Mouse (Mus musculus) CD4-positive, CD25-positive, alpha-beta regulatory T cell, adult 4 months (primary cell): ENCODE results near the gene Clcn5. TPM values are rescaled to one million over a fixed set of nuclear protein-coding genes. Genes with fewer than 3 reads are reported as not detected.

ENCODE experiments used
- ATAC-seq: one replicate; pipeline ENCODE4 v1.8.0; 2017
- polyA plus RNA-seq, 2 experiments: library from polyadenylated mRNA; unstranded; fragments of 100-300 nt; shearing (Covaris generic); gene quantifications; one replicate each; pipeline ENCODE4 v1.2.1; 2017

Clcn5 gene
- polyA plus RNA-seq, 2 experiments from 2014 or later = 1.9 to 3.3 TPM

DNA sequence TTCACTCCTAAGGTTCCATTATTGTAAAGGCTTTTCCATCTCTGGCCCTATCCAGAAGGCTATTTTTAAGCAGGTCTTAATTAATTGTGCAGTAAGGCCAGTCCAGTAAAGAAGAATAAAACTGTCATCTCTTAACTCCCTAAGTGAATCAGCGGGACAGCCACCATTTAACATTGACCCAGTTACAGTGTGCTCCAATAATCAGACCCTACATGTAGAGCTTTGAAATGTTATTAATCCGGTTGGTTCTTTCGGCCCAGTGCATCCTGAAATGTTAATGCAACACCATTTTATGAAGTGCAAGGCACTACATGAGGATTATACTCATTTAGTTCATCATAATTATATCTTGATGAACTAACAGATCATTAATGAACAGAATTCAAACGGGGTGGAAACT is 128.3 kb downstream of the Clcn5 start:
- ATAC-seq = no peak

GRCm38 (mm10) chrX:7188311-7188807 is 130.8 kb downstream of the Clcn5 start:
- no peak for ATAC-seq

GRCm38 (mm10) chrX:7187455-7188310 is 131.5 kb downstream of the Clcn5 start:
- ATAC-seq = no peak

DNA sequence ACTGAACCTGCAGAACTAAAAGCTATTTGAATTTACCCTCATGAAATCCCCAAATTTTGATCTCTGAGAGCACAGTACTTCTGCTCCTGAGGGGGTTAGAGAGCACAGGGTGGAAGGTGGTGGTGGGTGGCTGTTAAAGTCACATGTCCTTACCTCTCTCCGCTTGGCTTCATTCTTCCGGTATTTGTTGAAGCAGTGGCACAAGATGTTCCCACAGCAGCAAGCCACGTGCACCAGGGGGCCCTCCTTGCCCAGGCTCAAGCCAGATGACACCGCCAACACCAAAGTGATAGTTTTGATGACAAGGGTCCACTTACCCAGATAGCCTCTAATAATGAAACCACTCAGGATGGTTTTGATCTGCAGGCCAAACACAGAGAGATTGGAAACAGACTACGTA is 149.0 kb downstream of the Clcn5 start:
- no peak for ATAC-seq

DNA sequence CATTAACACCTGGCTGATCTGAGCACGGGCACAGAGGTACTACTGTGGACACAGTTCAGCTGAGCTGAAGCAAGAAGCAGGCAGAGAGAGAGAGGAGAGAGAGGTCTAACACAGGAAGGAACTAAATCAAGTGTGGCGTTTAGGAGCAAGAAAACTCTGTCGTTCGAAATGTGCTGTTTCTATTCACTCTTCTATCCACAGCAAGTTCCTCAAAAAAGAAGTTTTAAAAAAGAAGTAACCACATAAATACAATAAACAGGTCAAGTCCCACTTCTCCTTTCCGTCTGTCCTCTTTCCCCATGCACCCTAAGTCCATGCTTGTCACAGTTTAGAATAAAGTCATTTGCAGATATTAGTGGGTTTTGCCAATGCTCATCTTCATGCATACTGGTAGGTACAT is 150.4 kb downstream of the Clcn5 start:
- no peak for ATAC-seq

DNA sequence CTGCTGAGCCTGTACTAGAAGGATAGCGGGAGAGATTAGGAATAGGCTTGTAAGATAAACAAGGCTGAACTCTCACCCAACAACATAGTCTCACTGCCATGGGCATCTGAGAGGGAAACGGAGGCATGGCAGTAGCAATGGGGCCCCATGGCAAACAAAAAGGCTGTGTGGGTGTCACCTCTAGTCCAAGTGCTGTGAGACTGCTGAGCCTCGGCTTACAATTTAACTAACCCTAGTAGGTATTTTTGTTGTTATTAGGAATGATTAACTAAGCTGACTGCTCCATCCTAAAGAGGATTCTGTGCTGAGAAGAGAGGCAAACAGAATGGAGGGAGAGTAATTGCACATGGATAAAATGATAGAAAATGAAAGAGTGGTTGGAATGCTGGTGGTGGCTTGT is 161.2 kb downstream of the Clcn5 start:
- ATAC-seq = no peak

GRCm38 (mm10) chrX:7156026-7156732 is 163.0 kb downstream of the Clcn5 start:
- no peak for ATAC-seq

DNA sequence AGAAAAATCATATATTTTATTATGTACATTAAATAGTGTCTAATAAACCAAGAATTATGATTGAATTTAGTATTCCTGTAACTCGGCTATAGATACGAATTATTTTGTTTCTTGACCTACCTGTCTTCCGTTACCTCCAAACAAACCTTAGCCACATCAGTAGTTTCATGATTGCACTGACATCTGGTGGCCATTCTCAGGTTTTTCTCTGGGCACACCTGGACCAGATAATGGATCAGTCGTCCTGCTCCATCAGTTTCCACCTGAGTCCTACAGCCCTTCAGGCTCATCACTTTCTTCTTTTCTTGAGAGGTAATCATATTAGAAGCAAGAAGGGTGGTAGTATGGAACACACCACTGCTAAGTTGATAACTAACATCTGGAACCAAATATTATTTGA is 169.0 kb downstream of the Clcn5 start:
- no peak for ATAC-seq

DNA sequence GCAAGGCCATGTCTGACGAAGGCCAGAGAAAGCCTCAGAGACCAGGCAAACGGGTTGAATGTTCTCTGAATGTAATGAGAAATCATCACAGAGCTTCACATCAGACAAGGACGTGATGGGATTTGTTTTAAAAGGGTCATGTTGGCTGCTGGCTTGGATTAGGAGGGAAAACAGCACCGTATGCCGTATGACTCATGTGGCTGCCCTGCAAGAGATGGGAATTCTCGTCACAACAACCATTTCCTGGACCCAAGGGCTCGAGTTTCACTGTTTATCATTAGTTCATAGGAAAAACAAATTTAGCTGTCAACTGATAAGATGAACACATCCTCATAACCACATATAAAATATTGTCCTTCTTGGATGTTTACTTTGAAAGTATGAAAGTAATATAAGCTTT is 173.0 kb downstream of the Clcn5 start:
- ATAC-seq = no peak

DNA sequence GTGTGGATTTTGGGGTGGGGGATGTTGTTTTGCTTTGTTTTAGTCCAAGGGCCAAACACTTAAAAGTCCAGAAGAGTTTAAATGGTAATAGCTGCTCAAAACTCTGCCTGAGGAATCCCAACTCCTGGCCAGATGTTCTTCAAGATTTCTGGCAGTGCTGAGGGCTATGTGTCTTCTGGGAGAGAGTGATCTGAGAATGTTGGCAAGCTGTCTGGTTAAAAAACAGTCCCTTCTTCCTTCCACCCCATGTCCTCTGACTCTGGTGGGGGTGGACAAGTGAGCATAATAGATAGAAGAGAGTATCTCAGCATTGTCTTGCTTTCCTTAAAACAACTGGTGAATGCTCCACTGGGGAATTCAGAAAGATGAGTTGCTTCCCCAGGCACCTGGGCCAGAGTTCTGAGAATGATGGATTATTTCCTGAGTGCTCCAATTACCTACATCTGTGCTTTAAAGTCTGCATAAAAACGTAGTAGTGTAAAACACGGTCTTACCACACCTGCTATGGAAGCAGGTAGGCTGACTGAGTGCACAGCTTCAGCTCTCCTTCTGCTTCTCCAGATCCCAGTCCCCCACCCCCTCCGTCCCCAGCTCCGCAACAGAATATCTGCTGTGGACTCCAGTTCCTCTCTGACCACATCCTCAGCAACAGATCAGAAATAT is 197.4 kb downstream of the Clcn5 start:
- no peak for ATAC-seq

- ATAC-seq = no peak
These were observed 204.3 kb downstream of the Clcn5 start for GRCm38 (mm10) chrX:7114885-7115284.

Other genes starting within 250 kb of the Clcn5 start
- gene Usp27x, start 56.5 kb upstream of the Clcn5 start, polyA plus RNA-seq = under 1 TPM; 0.27 to 0.48 TPM